Mouse (Mus musculus) E14TG2a.4 (cell line): ENCODE measurements around the gene Filip1l.

Experiments
- CTCF ChIP-seq: conservative IDR thresholded peaks from 2 replicates; pipeline ENCODE4 v1.5.1; 2014; ENCODE audit warnings: low read length
- NANOG ChIP-seq: IDR thresholded peaks from 2 replicates; pipeline ENCODE4 v1.6.1; 2014; ENCODE audit warnings: borderline replicate concordance, low read length, mixed read lengths

DNA sequence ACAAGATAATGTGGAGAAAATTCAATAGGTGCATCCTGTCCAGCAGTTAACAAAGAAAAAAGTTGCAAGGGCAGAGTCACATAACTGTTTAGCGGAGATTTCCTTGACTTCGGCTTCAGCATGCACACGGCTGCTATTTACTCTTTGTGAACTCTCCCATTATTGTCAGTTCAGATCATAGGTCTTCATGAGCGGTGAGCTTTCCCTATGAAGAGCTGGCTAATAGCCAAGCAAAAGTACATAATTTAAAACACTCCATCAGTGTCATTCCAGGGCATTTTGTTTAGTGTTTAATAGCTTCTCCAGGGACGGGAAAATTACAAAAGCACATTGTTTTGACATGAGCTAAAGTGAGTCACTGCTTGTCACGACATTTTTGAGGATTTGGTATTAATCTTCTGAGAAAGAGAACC is 179.2 kb downstream of the Filip1l start:
- no peak for TF ChIP-seq CTCF
- TF ChIP-seq NANOG: no peak
